Mouse (Mus musculus) testis, postnatal 14 days (tissue): ENCODE results near the gene Uba52.

Source experiments
- DNase-seq: peaks from one replicate; pipeline ENCODE4 v3.0.0; 2021; ENCODE audit warnings: low spot score

Gene Uba52

GRCm38 (mm10) chr8:70510228-70510915 is at the start of gene Uba52:
Uba52 (minus strand) TSS chr8:70510801.
- DNase-seq, result peak; percentile 97

- peak; percentile 79 for DNase-seq
These were observed 49.5 kb upstream of the Uba52 start for GRCm38 (mm10) chr8:70560096-70560495.

GRCm38 (mm10) chr8:70558983-70559382 is 48.4 kb upstream of the Uba52 start:
- DNase-seq, result no peak

GRCm38 (mm10) chr8:70558334-70558733 is 47.7 kb upstream of the Uba52 start:
- no peak for DNase-seq

- no peak for DNase-seq
These were observed 44.6 kb upstream of the Uba52 start for GRCm38 (mm10) chr8:70555079-70555747.

GRCm38 (mm10) chr8:70553740-70554139 is 43.1 kb upstream of the Uba52 start:
- DNase-seq, result no peak

- no peak for DNase-seq
These were observed 42.2 kb upstream of the Uba52 start for GRCm38 (mm10) chr8:70552836-70553235.

GRCm38 (mm10) chr8:70551558-70552161 is 41.1 kb upstream of the Uba52 start:
- DNase-seq, result no peak

GRCm38 (mm10) chr8:70549412-70550184 is 39.0 kb upstream of the Uba52 start:
- no peak for DNase-seq

GRCm38 (mm10) chr8:70547762-70548161 is 37.2 kb upstream of the Uba52 start:
- no peak for DNase-seq

- DNase-seq, result no peak
These were observed 35.8 kb upstream of the Uba52 start for GRCm38 (mm10) chr8:70546412-70546811.

- DNase-seq, result no peak
These were observed 33.6 kb upstream of the Uba52 start for GRCm38 (mm10) chr8:70544200-70544687.

GRCm38 (mm10) chr8:70541081-70541480 is 30.5 kb upstream of the Uba52 start:
- DNase-seq, result no peak

GRCm38 (mm10) chr8:70540507-70541071 is 30.0 kb upstream of the Uba52 start:
- no peak for DNase-seq

GRCm38 (mm10) chr8:70540013-70540506 is 29.5 kb upstream of the Uba52 start:
- DNase-seq, result no peak

- DNase-seq, result peak; percentile 99
These were observed 28.6 kb upstream of the Uba52 start, which contains the start of gene Ell for GRCm38 (mm10) chr8:70539077-70539813. Ell (plus strand) TSS chr8:70539457.

GRCm38 (mm10) chr8:70538633-70539076 is 28.1 kb upstream of the Uba52 start:
- DNase-seq, result peak; percentile 100

- peak; percentile 81 for DNase-seq
These were observed 27.5 kb upstream of the Uba52 start for GRCm38 (mm10) chr8:70538024-70538579.

GRCm38 (mm10) chr8:70535701-70536100 is 25.1 kb upstream of the Uba52 start:
- DNase-seq, result no peak

GRCm38 (mm10) chr8:70535221-70535620 is 24.6 kb upstream of the Uba52 start:
- no peak for DNase-seq

- no peak for DNase-seq
These were observed 23.7 kb upstream of the Uba52 start for GRCm38 (mm10) chr8:70534281-70534680.
